Mouse (Mus musculus) limb, embryonic 14.5 days (tissue): ENCODE data around the gene Slc6a1. TPM values are rescaled to one million over a fixed set of nuclear protein-coding genes. Genes with fewer than 3 reads are reported as not detected.

ENCODE experiments used
- ATAC-seq: fragments of 200-750 bp; cut with Nextera tagmentation; 2 replicates; pipeline ENCODE4 v1.8.0; 2017; ENCODE audit warnings: low read depth, moderate number of reproducible peaks, moderate TSS enrichment; ENCODE audit not compliant: low FRiP score
- DNase-seq: peaks from one replicate; pipeline ENCODE4 v3.0.0-alpha.2; 2015; ENCODE audit warnings: low spot score
- H3K27ac ChIP-seq: fragments of 300-500 bp; sonication (generic); replicated peaks from 2 replicates; pipeline ENCODE4 v1.5.1; 2014; ENCODE audit warnings: low read depth, mild to moderate bottlenecking, low read length, moderate library complexity, mixed read lengths
- H3K27me3 ChIP-seq: fragments of 300-500 bp; sonication (generic); 2 replicates; pipeline ENCODE4 v1.6.1; 2014; ENCODE audit warnings: low read length, mixed read lengths; ENCODE audit not compliant: control insufficient read depth, insufficient read depth
- H3K36me3 ChIP-seq: fragments of 300-500 bp; sonication (generic); 2 replicates; pipeline ENCODE4 v1.6.1; 2014; ENCODE audit warnings: mild to moderate bottlenecking, low read length, moderate library complexity, mixed read lengths; ENCODE audit not compliant: control insufficient read depth, insufficient read depth
- H3K4me1 ChIP-seq: fragments of 300-500 bp; sonication (generic); 2 replicates; pipeline ENCODE4 v1.6.1; 2014; ENCODE audit warnings: antibody characterized with exemption, low read length, mixed read lengths; ENCODE audit not compliant: control insufficient read depth, insufficient read depth
- H3K4me2 ChIP-seq: fragments of 300-500 bp; sonication (generic); replicated peaks from 2 replicates; pipeline ENCODE4 v1.6.1; 2014; ENCODE audit warnings: low read depth, mild to moderate bottlenecking, low read length, moderate library complexity; ENCODE audit not compliant: severe bottlenecking
- H3K4me3 ChIP-seq: fragments of 300-500 bp; sonication (generic); replicated peaks from 2 replicates; pipeline ENCODE4 v1.5.1; 2014; ENCODE audit warnings: low read length
- H3K9ac ChIP-seq: fragments of 300-500 bp; sonication (generic); 2 replicates; pipeline ENCODE4 v1.6.1; 2014; ENCODE audit warnings: mild to moderate bottlenecking, low read depth, low read length, moderate library complexity; ENCODE audit not compliant: severe bottlenecking
- H3K9me3 ChIP-seq: fragments of 300-500 bp; sonication (generic); 2 replicates; pipeline ENCODE4 v1.6.1; 2016; ENCODE audit warnings: low read length; ENCODE audit not compliant: control insufficient read depth
- POLR2A ChIP-seq: fragments of 200-500 bp; IDR thresholded peaks from 2 replicates; pipeline ENCODE4 v1.8.0; 2012; ENCODE audit warnings: inconsistent platforms, mild to moderate bottlenecking, moderate library complexity, borderline replicate concordance; ENCODE audit not compliant: insufficient read depth, insufficient read length; ENCODE audit errors: extremely low read depth
- WGBS: fragments of 180-500 bp; shearing (Covaris S2); extraction: QIAGEN DNeasy Blood & Tissue Kit; methylation state at CpG from one replicate; pipeline ENCODE4 v1.1.7; 2014; 5-methylcytosine and 5-hydroxymethylcytosine counted together
- polyA plus RNA-seq, 2 experiments: library from polyadenylated mRNA; depleted of rRNA in 1 of 2; stranded (reverse) in 1 of 2; unstranded in 1 of 2; fragments of >200 nt; fragmentation: Nextera tagmentation in 1 of 2; extraction: Ambion mirVana in 1 of 2; gene quantifications; 2 replicates each; pipeline versions ENCODE4 v1.2.1 to v1.2.3; 2012 to 2014

Slc6a1 gene
- polyA plus RNA-seq, 2 experiments, result 0.08 to 0.77 TPM

DNA sequence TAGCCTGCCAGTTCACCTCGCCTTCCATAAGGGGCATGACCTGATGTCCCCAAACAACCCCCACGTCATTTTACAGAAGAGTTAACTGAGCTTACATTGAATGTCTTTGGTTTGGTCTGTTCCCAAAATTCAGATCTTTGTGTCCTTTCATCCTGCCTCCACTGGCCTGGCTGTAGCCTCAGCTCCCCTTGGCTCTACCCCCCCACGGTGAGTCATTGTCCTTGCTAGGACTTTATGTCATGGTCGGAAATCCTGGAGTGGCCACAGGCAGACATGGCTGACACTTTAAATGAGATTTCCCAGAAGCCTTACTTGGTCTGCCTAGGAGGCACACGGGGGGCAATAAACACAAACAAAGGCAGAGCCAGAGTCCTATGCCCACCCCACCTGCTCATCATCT is 83.8 kb downstream of the Slc6a1 start:
- H3K4me1 ChIP-seq, result no peaks in the 10 kb centered on the region
- no peak for ATAC-seq
- 64% methylated on average over 5 of the region's 5 CpGs for WGBS
- H3K36me3 ChIP-seq, result no peaks in the 10 kb centered on the region
- no peaks in the 10 kb centered on the region for H3K27me3 ChIP-seq
- no peak for TF ChIP-seq POLR2A
- no peak for DNase-seq
- no peaks in the 10 kb centered on the region for H3K9me3 ChIP-seq
- no peak overlapping the region for H3K4me3 ChIP-seq
- H3K27ac ChIP-seq, result no peak overlapping the region
- no peak overlapping the region for H3K9ac ChIP-seq
- no peak overlapping the region for H3K4me2 ChIP-seq

Other genes with a start within 250 kb of the Slc6a1 start
- gene Atp2b2, start 240.0 kb upstream of the Slc6a1 start, polyA plus RNA-seq (2012; rRNA removed), result 0.08 and 0.09 TPM in 2 replicates
- gene Atp2b2, start 240.0 kb upstream of the Slc6a1 start, polyA plus RNA-seq (2014; fragmentation: Nextera tagmentation; extraction: Ambion mirVana), result 0.11 TPM in 1 of 2 replicates, not detected in the other
- gene Slc6a11, start 151.4 kb upstream of the Slc6a1 start, polyA plus RNA-seq (2012; rRNA removed), result 0.11 and 0.15 TPM in 2 replicates
- 0.11 TPM in 1 of 2 replicates, not detected in the other for gene Slc6a11, start 151.4 kb upstream of the Slc6a1 start, polyA plus RNA-seq (2014; fragmentation: Nextera tagmentation; extraction: Ambion mirVana)
- gene Hrh1, start 115.3 kb downstream of the Slc6a1 start, polyA plus RNA-seq (2012; rRNA removed), result 0.04 and 0.11 TPM in 2 replicates
- 0.11 TPM in 1 of 2 replicates, not detected in the other for gene Hrh1, start 115.3 kb downstream of the Slc6a1 start, polyA plus RNA-seq (2014; fragmentation: Nextera tagmentation; extraction: Ambion mirVana)